25 mouse cellular contexts compared by ENCODE assay signal in genomic region chr8:73614106-73614505, GRCm38 (mm10).
"Had no signal": no experiment of that assay in that cellular context is flagged by ENCODE, and none has a peak within 500 bp of the region (broad histone marks: within the 10 kb centered on the region; RNA-seq: fewer than 3 reads in every experiment).

No protein-coding gene starts in this region.

- H3K36me3 ChIP-seq: heart, embryonic 10.5 days; heart, embryonic 12.5 days; hindbrain, embryonic 10.5 days; hindbrain, embryonic 12.5 days; intestine, embryonic 15.5 days; kidney, embryonic 15.5 days; limb, embryonic 13.5 days; limb, embryonic 15.5 days; liver, embryonic 12.5 days had no signal

- H3K4me2 ChIP-seq: heart, embryonic 12.5 days; hindbrain, embryonic 12.5 days; hindbrain, embryonic 14.5 days; intestine, embryonic 15.5 days; kidney, embryonic 15.5 days; limb, embryonic 13.5 days; limb, embryonic 15.5 days; liver, embryonic 12.5 days had no signal

- H3K27ac ChIP-seq: gastrocnemius, adult 2 months; heart, embryonic 10.5 days; hindbrain, embryonic 10.5 days; hindbrain, embryonic 12.5 days; hindbrain, embryonic 14.5 days; intestine, embryonic 15.5 days; kidney, embryonic 15.5 days; kidney, postnatal 0 days; limb, embryonic 13.5 days; limb, embryonic 15.5 days; liver, embryonic 12.5 days; liver, embryonic 14.5 days had no signal

- H3K4me1 ChIP-seq: heart, embryonic 10.5 days; heart, embryonic 12.5 days; hindbrain, embryonic 10.5 days; hindbrain, embryonic 12.5 days; intestine, embryonic 15.5 days; kidney, embryonic 15.5 days; limb, embryonic 13.5 days; limb, embryonic 15.5 days; liver, embryonic 12.5 days had no signal

- ATAC-seq: hindbrain, embryonic 16.5 days; inflammation-experienced regulatory T-cells, adult 6 months; intestine, embryonic 15.5 days; liver, embryonic 12.5 days had no signal

- H3K9me3 ChIP-seq: intestine, embryonic 15.5 days; kidney, embryonic 15.5 days; limb, embryonic 15.5 days had no signal

- H3K9ac ChIP-seq: heart, embryonic 12.5 days; hindbrain, embryonic 12.5 days; hindbrain, embryonic 14.5 days; intestine, embryonic 15.5 days; kidney, embryonic 15.5 days; limb, embryonic 13.5 days; limb, embryonic 15.5 days; liver, embryonic 12.5 days; liver, embryonic 14.5 days had no signal

- DNase-seq: gastrocnemius, adult 2 months; gastrocnemius, postnatal 10 days; gastrocnemius, postnatal 25 days; heart, adult 18-20 months; heart, postnatal 10 days; heart, postnatal 4 days; kidney, adult 11 months; kidney, adult 2 months; kidney, adult 9 months; kidney, postnatal 14 days; kidney, postnatal 36 days had no signal

- H3K4me3 ChIP-seq: gastrocnemius, adult 2 months; heart, embryonic 10.5 days; heart, embryonic 12.5 days; hindbrain, embryonic 10.5 days; hindbrain, embryonic 12.5 days; intestine, embryonic 15.5 days; kidney, embryonic 15.5 days; limb, embryonic 13.5 days; limb, embryonic 15.5 days; liver, embryonic 12.5 days had no signal

- H3K27me3 ChIP-seq: heart, embryonic 12.5 days; hindbrain, embryonic 12.5 days; intestine, embryonic 15.5 days; kidney, embryonic 15.5 days; limb, embryonic 13.5 days; limb, embryonic 15.5 days; liver, embryonic 12.5 days had no signal
